Mouse (Mus musculus) kidney, postnatal 36 days (tissue): ENCODE measurements at regions not wholly inside any gene's neighbourhood (a gene's known extent, or its start where the extent isn't known, plus 50 kb on each side); places are given as distances from the start of the nearest gene placed in this dataset.

ENCODE experiments used
- DNase-seq, 2 experiments: peaks; one replicate each; pipeline ENCODE4 v3.0.0; 2021 to 2022; ENCODE audit warnings: mixed read lengths in 2 of 2

DNA sequence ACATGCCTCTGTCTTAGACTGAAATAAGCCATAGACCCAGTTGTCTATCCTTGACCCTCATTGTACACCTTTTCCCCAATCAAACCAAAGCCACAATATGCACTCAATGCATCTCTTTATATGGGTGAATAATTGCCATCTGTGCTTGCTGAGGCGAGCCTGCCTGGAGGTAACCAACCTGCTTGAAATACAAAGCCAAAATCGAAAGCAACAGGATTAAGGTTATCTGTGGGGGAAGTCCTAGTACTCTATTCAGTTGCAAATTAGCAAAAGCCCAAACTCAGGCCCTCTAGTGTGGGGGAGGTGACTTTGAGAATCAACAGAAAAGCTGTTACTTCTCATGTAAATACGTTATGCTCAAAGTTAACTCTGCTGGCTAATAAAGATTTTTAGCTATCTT lies 246.2 kb upstream of the Fundc1 start:
- no peak for DNase-seq

DNA sequence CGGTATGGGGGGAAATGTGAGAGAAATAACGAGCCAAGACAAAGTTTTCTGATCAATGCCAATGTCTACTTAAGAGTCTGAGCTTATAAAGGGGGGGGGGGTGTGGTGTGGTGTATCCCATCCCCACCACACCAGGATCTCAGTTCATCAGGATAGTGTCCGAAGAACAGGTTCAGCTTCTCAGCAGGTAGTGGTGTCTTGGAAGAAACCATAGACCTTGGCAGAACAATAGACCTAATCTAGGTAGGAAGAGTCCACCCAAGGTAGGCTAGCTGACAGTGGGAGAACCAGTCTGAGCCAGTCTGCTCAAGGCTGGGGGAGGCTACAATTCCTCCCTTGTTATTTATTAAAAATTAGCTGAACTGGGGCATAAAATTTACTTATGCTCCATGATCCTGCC lies 245.5 kb upstream of the Fundc1 start:
- no peak for DNase-seq

GRCm38 (mm10) chrX:17788048-17788447 lies 215.9 kb upstream of the Fundc1 start:
- DNase-seq: peak in 1 of 2 experiments; percentile 2

- DNase-seq: no peak
These were observed 203.8 kb upstream of the Fundc1 start for GRCm38 (mm10) chrX:17775886-17776285.

GRCm38 (mm10) chrX:17752823-17753222 lies 180.7 kb upstream of the Fundc1 start:
- no peak for DNase-seq

GRCm38 (mm10) chrX:17751466-17751865 lies 179.3 kb upstream of the Fundc1 start:
- no peak for DNase-seq

DNA sequence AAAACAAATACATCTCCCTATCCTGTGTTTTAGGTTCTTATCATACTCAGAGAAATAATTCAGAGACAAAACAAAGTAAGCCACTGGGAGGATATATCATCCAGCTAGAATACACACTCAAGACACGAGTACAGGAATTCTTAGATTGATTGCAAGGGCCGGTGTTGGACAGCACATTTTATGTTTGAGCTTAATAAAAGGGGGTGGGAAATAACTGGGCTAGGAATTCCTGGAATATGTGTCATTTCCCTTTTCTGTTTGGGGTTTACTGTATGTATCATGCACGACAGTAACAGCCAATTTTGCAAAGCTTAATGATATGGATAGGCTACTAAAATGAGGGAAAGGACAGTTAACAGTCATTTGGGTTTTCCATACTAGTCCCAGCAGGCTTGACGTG lies 158.1 kb upstream of the Fundc1 start:
- no peak for DNase-seq

- DNase-seq: no peak
These were observed 153.7 kb upstream of the Fundc1 start for GRCm38 (mm10) chrX:17725780-17726220.

DNA sequence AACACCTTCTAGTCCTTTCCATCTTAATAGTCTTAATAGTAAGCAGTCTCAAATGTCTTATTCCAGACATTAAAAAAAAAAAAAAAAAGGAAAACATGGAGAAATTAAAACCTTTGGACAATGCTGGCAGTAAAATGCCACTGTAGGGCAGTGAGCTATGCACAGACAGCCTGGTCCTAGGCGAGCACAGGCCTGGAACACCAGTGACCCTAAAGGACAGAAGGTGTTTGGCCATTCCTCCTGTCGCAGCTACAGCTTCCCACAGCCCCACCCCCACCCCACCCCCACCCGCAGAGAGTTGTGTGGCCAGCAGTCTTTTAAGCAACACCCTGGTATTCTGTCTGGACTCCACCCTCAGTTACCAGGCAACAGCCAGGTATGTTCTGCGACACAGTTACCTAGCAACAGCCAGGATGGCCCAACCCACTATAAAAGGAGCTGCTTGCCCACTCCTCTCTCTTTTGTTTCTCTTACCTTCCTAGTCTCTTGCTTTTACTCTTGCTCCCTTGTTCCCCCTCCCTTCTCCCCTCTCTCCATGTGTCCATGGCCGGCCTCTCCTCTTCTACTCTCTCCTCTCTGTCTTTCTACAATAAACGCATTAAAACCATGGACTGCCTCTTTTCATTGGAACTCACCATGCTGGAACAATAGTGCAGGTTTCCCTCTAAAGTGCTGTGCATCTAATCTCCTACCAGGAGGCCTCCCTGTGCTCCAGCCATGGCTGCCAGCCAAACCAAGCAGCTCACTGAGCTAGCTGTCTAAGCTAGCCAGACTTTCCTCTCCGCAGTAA lies 153.1 kb upstream of the Fundc1 start:
- DNase-seq: peak in 1 of 2 experiments; percentile 4

DNA sequence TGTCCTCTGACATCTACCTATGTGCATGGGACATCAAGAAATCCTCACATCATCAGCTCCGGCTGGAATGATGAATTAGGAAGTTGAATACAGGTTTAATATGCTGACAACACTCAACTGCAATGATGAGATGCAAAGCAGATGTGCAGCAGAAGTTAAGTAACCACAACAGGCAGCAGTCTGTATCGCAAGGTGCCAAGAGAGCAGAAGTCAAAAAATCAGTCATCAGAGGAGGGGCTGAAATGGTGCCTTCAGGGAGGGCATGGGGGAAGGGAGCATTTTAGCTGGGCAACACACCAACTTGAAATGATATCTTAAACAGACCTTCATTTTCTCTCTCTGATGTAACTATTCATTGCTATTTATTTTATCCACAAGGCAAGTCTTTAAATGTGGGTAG lies 152.3 kb upstream of the Fundc1 start:
- no peak for DNase-seq

GRCm38 (mm10) chrX:17721866-17722625 lies 149.9 kb upstream of the Fundc1 start:
- peak; percentile 6 to 9 for DNase-seq

DNA sequence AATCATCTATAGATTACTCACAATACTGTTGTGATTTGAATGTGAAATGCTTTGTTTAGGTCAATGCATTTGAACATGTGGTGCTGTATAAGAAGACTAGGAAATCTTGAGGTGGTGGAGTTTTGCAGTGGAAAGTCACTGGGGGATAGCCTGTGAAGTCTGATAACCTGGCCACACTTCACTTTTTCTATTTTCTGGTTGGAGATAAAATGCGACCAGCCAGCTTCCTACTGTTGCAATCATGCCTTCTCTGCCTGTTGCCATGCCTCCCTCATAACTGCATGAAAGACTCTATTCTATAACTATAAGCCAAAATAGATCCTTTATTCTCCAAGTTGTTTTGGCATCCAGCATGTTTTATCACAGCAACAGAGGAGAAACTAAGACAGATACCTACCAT lies 142.4 kb upstream of the Fundc1 start:
- no peak for DNase-seq

DNA sequence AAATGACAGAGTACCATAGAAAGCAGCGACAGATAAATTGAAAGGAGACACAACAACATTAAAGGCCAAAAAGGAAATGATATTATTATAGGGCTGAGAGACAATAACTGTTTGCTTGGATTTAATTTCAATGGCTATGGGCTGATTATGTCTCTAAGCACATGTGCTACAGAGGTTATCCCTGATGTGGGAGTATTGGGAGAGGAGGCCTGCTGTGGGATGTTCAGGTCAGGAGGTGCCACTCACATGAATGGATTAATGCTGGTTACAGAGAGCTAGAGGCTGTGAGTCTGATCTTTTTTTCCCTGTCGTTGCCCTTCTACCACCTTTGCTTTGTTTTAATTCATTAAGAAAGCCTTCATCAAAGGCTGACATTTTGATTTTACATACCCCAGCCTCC lies 140.8 kb upstream of the Fundc1 start:
- DNase-seq: no peak

DNA sequence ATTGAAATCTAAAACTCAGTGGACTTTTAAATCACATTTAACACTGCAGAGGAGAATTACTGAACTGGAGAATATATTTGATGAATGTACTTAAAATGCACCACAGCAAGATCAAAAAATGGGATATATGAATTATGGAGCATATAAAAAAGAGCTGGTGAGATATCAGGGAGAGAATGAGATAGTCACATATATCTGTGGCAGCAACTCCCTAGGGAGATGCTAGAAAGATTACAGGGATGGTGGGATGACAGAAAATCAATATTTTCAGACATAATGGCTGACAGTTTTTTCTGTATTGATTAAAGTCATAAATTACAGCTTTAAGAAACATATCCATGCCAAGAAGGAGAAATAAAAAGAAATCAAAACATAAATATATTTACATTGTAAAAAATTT lies 140.3 kb upstream of the Fundc1 start:
- no peak for DNase-seq
